Mouse (Mus musculus): ENCODE data around the gene Uckl1. TPM values are rescaled to one million over a fixed set of nuclear protein-coding genes. Genes with fewer than 3 reads are reported as not detected.
A peak's percentile ranks its signal among the peaks of the same experiment; 100 is the strongest.

Uckl1 gene
- polyA plus RNA-seq, 1 experiment, result 37.5 TPM

DNA sequence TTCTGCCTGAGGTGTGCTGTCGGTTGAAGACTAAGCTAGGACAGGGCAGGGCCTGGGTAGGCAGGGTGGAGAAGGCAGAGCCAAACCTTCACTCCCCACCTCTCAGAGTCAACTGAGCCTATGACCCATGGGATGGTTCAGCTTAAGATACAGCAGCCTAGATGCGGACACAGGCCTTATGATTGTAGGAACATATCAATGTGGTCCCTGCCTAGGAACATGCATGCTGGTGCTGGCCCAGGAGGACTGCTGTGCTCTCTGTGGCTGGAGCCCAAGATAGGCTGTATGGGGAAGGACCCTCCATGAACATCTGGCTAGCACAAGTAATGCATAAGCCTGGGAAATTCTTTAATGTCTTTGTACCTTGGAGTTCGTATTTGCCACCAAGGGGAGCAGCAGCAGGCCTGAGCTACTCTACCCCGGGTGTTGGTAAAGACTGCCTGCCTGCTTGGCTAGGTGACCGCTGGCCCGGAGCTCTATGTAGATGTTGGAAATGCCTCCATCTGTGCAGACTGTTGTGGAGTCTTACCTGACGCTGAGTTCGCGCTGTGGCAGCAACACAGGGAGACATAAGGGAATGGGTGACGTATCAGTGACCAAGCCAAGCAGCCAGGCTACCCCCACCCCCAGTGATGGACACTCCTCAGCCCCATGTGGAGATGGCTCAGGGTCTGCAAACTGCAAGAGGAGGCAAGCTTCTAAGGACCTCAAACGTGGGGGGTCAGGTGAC is 12.6 kb downstream of the Uckl1 start:
- H3K36me3 ChIP-seq (ENCODE audit: control insufficient read depth, insufficient read depth, low read length, poor library complexity, severe bottlenecking), result no peaks in the 10 kb centered on the region
- no peak overlapping the region for H3K4me3 ChIP-seq (ENCODE audit: low read depth, low read length)
- H3K9ac ChIP-seq (ENCODE audit: low read depth, poor library complexity, severe bottlenecking), result no peak overlapping the region
- no peaks in the 10 kb centered on the region for H3K27me3 ChIP-seq (ENCODE audit: control insufficient read depth, insufficient read depth, low read length, poor library complexity, severe bottlenecking)
- no peaks in the 10 kb centered on the region for H3K4me1 ChIP-seq (ENCODE audit: control insufficient read depth, insufficient read depth, low read length)
- no peak overlapping the region for H3K27ac ChIP-seq (ENCODE audit: insufficient read depth, low read length)
- no peaks in the 10 kb centered on the region for H3K9me3 ChIP-seq (replicated peaks; ENCODE audit: control insufficient read depth, insufficient read depth, low read length, poor library complexity, severe bottlenecking)
- TF ChIP-seq CTCF (IDR thresholded peaks at IDR 0.05; ENCODE audit: low read depth, low read length) (no peak), POLR2A (IDR thresholded peaks at IDR 0.05; ENCODE audit: insufficient read depth, low read length) (no peak), EP300 (IDR thresholded peaks at IDR 0.05; ENCODE audit: insufficient read depth, low read depth, low read length) (no peak)

DNA sequence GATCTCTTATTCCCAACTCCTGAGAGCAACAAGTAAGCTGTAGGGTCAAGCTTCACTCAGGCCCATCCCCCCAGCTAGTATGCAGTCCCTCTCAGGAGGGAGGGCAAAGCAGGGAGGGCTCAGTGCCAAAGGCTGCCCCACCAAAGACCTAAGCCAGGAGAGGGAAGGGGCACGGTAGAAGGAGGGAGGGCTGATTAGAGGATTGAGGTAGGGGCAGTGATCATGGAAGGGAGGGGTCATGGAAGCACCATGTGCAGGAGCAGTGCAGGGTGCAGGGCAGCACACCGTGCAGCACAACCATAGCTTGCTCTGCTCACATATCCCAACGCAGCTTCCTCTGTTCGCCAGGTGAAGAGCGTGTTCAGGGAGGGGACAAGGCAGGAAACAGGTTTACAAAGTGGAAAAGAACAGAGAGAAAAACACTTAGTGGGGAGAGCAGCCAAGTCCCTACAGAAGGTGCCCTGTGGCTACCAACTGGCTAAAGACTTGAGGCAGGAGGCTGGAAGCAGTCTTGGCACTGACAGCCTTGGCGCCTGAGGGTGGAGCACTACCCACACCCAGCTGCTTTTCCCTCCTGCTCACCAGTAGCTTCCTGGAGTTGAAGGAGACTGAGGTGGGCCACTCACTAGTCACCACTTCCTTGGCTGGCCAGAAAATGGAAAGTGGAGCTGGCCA is 13.6 kb downstream of the Uckl1 start:
- H3K27me3 ChIP-seq (ENCODE audit: control insufficient read depth, insufficient read depth, low read length, poor library complexity, severe bottlenecking), result no peaks in the 10 kb centered on the region
- no peak overlapping the region for H3K4me3 ChIP-seq (ENCODE audit: low read depth, low read length)
- no peak for TF ChIP-seq CTCF (IDR thresholded peaks at IDR 0.05; ENCODE audit: low read depth, low read length)
- no peak for TF ChIP-seq EP300 (IDR thresholded peaks at IDR 0.05; ENCODE audit: insufficient read depth, low read depth, low read length)
- TF ChIP-seq POLR2A (IDR thresholded peaks at IDR 0.05; ENCODE audit: insufficient read depth, low read length), result no peak
- no peak overlapping the region for H3K9ac ChIP-seq (ENCODE audit: low read depth, poor library complexity, severe bottlenecking)
- no peak overlapping the region for H3K27ac ChIP-seq (ENCODE audit: insufficient read depth, low read length)
- H3K4me1 ChIP-seq (ENCODE audit: control insufficient read depth, insufficient read depth, low read length), result no peaks in the 10 kb centered on the region
- H3K36me3 ChIP-seq (ENCODE audit: control insufficient read depth, insufficient read depth, low read length, poor library complexity, severe bottlenecking), result no peaks in the 10 kb centered on the region
- H3K9me3 ChIP-seq (replicated peaks; ENCODE audit: control insufficient read depth, insufficient read depth, low read length, poor library complexity, severe bottlenecking), result no peaks in the 10 kb centered on the region

DNA sequence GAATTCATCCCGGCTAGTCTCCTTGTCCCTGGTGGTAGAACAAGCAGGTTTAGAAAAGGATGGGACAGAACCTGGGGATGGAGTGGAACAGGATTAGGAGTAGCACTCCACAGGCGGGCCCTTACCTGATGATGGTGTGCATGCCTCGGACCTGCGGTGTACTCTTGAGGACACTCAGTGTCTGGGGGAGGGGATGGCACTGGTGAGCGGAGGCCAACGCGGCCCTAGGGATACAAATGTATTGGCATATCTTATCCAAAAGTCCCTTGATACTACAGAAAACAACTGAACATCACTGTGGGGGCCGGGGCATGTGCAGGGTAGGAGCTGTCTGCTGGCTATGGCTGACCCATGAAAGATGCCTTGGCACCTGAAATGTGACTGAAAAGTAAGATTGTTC is 14.3 kb downstream of the Uckl1 start:
- no peaks in the 10 kb centered on the region for H3K36me3 ChIP-seq (ENCODE audit: control insufficient read depth, insufficient read depth, low read length, poor library complexity, severe bottlenecking)
- no peaks in the 10 kb centered on the region for H3K9me3 ChIP-seq (replicated peaks; ENCODE audit: control insufficient read depth, insufficient read depth, low read length, poor library complexity, severe bottlenecking)
- H3K4me3 ChIP-seq (ENCODE audit: low read depth, low read length), result no peak overlapping the region
- TF ChIP-seq POLR2A (IDR thresholded peaks at IDR 0.05; ENCODE audit: insufficient read depth, low read length), result no peak
- TF ChIP-seq CTCF (IDR thresholded peaks at IDR 0.05; ENCODE audit: low read depth, low read length), result no peak
- no peak for TF ChIP-seq EP300 (IDR thresholded peaks at IDR 0.05; ENCODE audit: insufficient read depth, low read depth, low read length)
- H3K4me1 ChIP-seq (ENCODE audit: control insufficient read depth, insufficient read depth, low read length), result no peaks in the 10 kb centered on the region
- no peak overlapping the region for H3K27ac ChIP-seq (ENCODE audit: insufficient read depth, low read length)
- no peaks in the 10 kb centered on the region for H3K27me3 ChIP-seq (ENCODE audit: control insufficient read depth, insufficient read depth, low read length, poor library complexity, severe bottlenecking)
- H3K9ac ChIP-seq (ENCODE audit: low read depth, poor library complexity, severe bottlenecking), result no peak overlapping the region

DNA sequence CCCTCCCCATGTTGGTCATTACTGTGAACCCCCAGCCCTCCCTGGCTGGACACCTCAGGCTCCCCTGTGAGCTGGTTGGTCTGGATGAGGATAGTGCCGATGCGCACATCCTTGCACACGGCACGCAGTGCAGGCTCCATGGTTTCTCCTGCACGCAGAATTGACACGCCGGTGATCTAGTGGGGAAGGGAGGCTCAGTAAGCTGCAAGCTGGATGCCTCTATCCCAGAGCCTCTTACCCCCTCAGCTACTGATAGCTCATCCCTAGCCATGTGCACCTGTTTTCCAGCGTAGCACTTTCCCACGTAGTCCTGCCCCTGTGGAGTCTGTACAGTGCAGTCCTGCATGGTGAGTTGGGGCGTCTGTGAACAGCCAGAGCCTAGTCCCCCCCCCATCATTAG is 14.8 kb downstream of the Uckl1 start:
- Histone ChIP-seq H3K9ac (ENCODE audit: low read depth, poor library complexity, severe bottlenecking) (no peak overlapping the region), H3K27me3 (ENCODE audit: control insufficient read depth, insufficient read depth, low read length, poor library complexity, severe bottlenecking) (no peaks in the 10 kb centered on the region), H3K27ac (ENCODE audit: insufficient read depth, low read length) (no peak overlapping the region), H3K4me3 (ENCODE audit: low read depth, low read length) (no peak overlapping the region), H3K4me1 (ENCODE audit: control insufficient read depth, insufficient read depth, low read length) (no peaks in the 10 kb centered on the region), H3K9me3 (replicated peaks; ENCODE audit: control insufficient read depth, insufficient read depth, low read length, poor library complexity, severe bottlenecking) (no peaks in the 10 kb centered on the region), H3K36me3 (ENCODE audit: control insufficient read depth, insufficient read depth, low read length, poor library complexity, severe bottlenecking) (no peaks in the 10 kb centered on the region)
- TF ChIP-seq POLR2A (IDR thresholded peaks at IDR 0.05; ENCODE audit: insufficient read depth, low read length) (no peak), EP300 (IDR thresholded peaks at IDR 0.05; ENCODE audit: insufficient read depth, low read depth, low read length) (no peak)

DNA sequence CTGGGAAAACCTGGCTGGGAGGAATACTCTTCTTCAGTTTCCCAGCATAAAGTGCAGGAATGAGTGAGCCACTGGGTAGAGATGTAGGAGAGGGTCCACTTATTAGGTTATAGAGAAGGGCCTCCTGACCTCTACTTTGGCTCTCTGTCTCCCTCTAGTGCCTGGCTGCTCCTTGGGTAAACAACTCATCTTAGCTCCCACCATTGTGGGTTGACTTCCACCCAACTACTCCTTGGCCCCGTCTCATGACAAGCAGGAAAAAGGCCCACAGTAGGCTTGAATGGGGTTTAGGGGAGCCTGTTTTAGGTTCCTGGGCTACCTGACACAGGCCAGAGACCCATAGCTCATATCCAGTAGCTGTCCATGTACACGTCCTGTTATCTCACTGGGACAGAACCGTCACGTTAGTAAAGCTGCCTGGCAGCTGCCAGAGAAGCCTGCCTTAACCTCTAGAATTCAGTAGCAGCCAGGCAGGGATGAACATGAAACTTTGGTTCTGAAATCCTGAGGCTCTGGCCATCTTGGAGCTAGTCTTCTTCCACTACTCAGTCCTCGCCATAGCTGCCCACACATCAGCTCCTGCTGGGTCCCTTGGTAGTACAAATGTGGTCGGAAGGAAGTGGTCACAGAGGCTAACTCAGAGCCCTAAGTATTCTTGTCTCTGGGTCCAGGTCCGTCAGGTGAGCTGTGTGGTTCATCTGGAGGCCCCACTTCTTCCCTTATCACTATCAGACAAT is 16.3 kb downstream of the Uckl1 start:
- H3K27me3 ChIP-seq (ENCODE audit: control insufficient read depth, insufficient read depth, low read length, poor library complexity, severe bottlenecking), result no peaks in the 10 kb centered on the region
- no peaks in the 10 kb centered on the region for H3K9me3 ChIP-seq (replicated peaks; ENCODE audit: control insufficient read depth, insufficient read depth, low read length, poor library complexity, severe bottlenecking)
- TF ChIP-seq CTCF (IDR thresholded peaks at IDR 0.05; ENCODE audit: low read depth, low read length) (peak; percentile 60), POLR2A (IDR thresholded peaks at IDR 0.05; ENCODE audit: insufficient read depth, low read length) (no peak), EP300 (IDR thresholded peaks at IDR 0.05; ENCODE audit: insufficient read depth, low read depth, low read length) (no peak)
- H3K4me1 ChIP-seq (ENCODE audit: control insufficient read depth, insufficient read depth, low read length), result no peaks in the 10 kb centered on the region
- H3K4me3 ChIP-seq (ENCODE audit: low read depth, low read length), result no peak overlapping the region
- no peak overlapping the region for H3K27ac ChIP-seq (ENCODE audit: insufficient read depth, low read length)
- no peaks in the 10 kb centered on the region for H3K36me3 ChIP-seq (ENCODE audit: control insufficient read depth, insufficient read depth, low read length, poor library complexity, severe bottlenecking)
- no peak overlapping the region for H3K9ac ChIP-seq (ENCODE audit: low read depth, poor library complexity, severe bottlenecking)

DNA sequence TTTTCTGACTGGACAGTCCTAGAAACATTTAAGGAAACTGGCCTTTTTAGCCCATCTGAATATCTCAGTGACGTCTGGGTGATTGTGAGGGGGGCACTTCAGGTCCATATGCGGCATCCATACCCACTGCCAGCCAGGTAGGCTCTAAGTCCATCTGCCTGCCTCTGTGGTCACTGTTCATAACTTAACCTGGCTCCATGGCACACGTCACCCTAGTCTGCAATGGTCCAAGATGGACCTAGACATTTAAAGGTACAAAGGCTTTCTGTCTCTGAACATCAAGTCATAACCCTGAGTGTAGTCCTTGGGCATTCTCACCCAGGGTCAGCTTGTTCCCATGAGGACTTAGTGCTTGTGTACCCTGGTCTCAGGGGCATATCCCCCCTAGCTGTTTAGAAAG is 17.4 kb downstream of the Uckl1 start:
- TF ChIP-seq POLR2A (IDR thresholded peaks at IDR 0.05; ENCODE audit: insufficient read depth, low read length) (no peak), EP300 (IDR thresholded peaks at IDR 0.05; ENCODE audit: insufficient read depth, low read depth, low read length) (no peak), CTCF (IDR thresholded peaks at IDR 0.05; ENCODE audit: low read depth, low read length) (no peak)
- Histone ChIP-seq H3K9ac (ENCODE audit: low read depth, poor library complexity, severe bottlenecking) (no peak overlapping the region), H3K4me3 (ENCODE audit: low read depth, low read length) (no peak overlapping the region), H3K9me3 (replicated peaks; ENCODE audit: control insufficient read depth, insufficient read depth, low read length, poor library complexity, severe bottlenecking) (no peaks in the 10 kb centered on the region), H3K4me1 (ENCODE audit: control insufficient read depth, insufficient read depth, low read length) (no peaks in the 10 kb centered on the region), H3K27ac (ENCODE audit: insufficient read depth, low read length) (no peak overlapping the region), H3K27me3 (ENCODE audit: control insufficient read depth, insufficient read depth, low read length, poor library complexity, severe bottlenecking) (no peaks in the 10 kb centered on the region), H3K36me3 (ENCODE audit: control insufficient read depth, insufficient read depth, low read length, poor library complexity, severe bottlenecking) (no peaks in the 10 kb centered on the region)
